ENCODE assay signal across 8 mouse cellular contexts in the genomic region with DNA sequence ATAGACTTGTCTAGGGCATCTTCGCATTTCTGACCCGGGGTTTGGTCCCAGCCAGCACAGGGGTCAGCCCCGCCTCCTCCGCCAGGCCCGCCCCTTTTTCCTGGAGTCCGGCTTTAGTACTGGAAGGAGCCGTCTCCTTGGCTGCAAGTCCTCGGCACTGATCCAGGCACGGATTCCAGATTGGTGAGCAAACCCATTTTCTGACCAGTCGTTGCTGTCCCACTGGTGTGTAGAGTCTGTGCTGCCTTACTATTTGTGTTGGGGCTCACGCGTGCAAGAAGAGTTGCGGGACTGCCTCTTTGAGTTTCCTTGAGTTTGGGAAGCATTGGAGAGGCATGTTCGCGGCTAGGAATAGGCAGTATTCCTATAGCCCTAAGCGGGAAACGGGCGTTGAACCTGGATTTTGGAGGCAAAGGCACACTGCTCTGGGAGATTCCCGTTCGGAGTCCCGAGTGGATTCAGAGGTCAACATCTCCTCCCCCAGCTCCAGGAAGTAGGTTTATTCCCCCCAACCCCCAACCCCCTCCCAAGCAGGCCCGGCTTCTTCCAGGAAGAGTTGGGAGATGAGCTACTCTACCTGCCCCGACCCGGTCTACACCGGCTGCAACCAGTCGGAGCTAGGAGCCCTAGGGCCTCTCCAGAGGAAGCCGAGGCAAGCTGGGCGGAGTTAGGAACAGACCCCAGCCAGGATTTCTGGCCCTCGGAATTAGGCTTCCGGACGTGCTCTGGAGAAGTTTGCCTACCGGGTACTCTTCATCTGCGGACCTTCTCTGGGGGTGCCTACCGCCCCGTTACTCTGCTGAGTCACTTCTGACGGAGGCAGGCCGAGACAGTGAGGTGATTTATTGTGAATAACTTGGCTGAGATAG. TPM values are rescaled to one million over a fixed set of nuclear protein-coding genes. Genes with fewer than 3 reads are reported as not detected.
DNase-seq lines count a peak whose midpoint lies in the region; ATAC-seq and TF ChIP-seq lines count a peak whose summit lies in the region.

A gene (plus strand): TSS at position 93 of the 869 bp plus-strand sequence.

- peak within 1 kb of the TSS; percentile 52 for H3K9ac ChIP-seq in liver, postnatal 0 days (replicated peaks)
- H3K9ac ChIP-seq in neural tube, embryonic 12.5 days, result 0 out of 2 replicates have a peak within 1 kb of the TSS, but pooled peaks have one; percentile 35

- TF ChIP-seq CTCF in liver, postnatal 0 days (IDR thresholded peaks at IDR 0.05; ENCODE audit: low read depth), result no peak

- peak; percentile 76 for ATAC-seq in liver, postnatal 0 days
- ATAC-seq in neural tube, embryonic 12.5 days (ENCODE audit: low FRiP score, low read depth), result peak; percentile 77

- peak within 1 kb of the TSS; percentile 51 for H3K4me3 ChIP-seq in liver, postnatal 0 days (ENCODE audit: low read depth, low read length)
- peak within 1 kb of the TSS; percentile 24 for H3K4me3 ChIP-seq in neural tube, embryonic 12.5 days

- peak; percentile 7 to 77 for DNase-seq in left cerebral cortex, postnatal 10 days (ENCODE audit: extremely low spot score in 1 of 2, low spot score in 2 of 2)
- no peak for DNase-seq in left cerebral cortex, adult 11 months (ENCODE audit: low spot score)
- DNase-seq in embryo, embryonic 11 days, result peak; percentile 75
- peak; percentile 91 to 92 for DNase-seq in heart, adult 18-20 months
- DNase-seq in kidney, adult 11 months, result peak; percentile 85
- DNase-seq in liver, postnatal 0 days, result peak; percentile 68
- peak; percentile 84 for DNase-seq in urinary bladder, postnatal 14 days (ENCODE audit: low spot score)

- TF ChIP-seq EP300 in liver, postnatal 0 days (IDR thresholded peaks at IDR 0.05; ENCODE audit: low read depth), result no peak

- intact Hi-C loops in left cerebral cortex, postnatal 10 days (cut with DNase I), result no loop called here

- H3K27ac ChIP-seq in liver, postnatal 0 days (ENCODE audit: low read depth), result peak within 1 kb of the TSS; percentile 34; the same call in 1 of the 2 replicates
- no peak within 1 kb of the TSS for H3K27ac ChIP-seq in neural tube, embryonic 12.5 days

- H3K36me3 ChIP-seq in liver, postnatal 0 days (replicated peaks; ENCODE audit: insufficient read depth, low read length), result no peaks in the 10 kb centered on the region
- no peaks in the 10 kb centered on the region for H3K36me3 ChIP-seq in neural tube, embryonic 12.5 days

- WGBS in liver, postnatal 0 days (ENCODE audit: insufficient replicate concordance), result 5% methylated on average over 37 of the region's 37 CpGs
- 1% methylated on average over 37 of the region's 37 CpGs for WGBS in neural tube, embryonic 12.5 days

- peaks cover 4% of the 10 kb centered on the region for H3K4me1 ChIP-seq in liver, postnatal 0 days (ENCODE audit: insufficient read depth)
- 0 out of 2 replicates have a peak, but pooled peaks cover 7% of the 10 kb centered on the region for H3K4me1 ChIP-seq in neural tube, embryonic 12.5 days

- no peaks in the 10 kb centered on the region for H3K9me3 ChIP-seq in liver, postnatal 0 days (ENCODE audit: low read length)
- H3K9me3 ChIP-seq in neural tube, embryonic 12.5 days, result no peaks in the 10 kb centered on the region

- H3K4me2 ChIP-seq in liver, postnatal 0 days (ENCODE audit: low read depth, low read length), result peak within 1 kb of the TSS; percentile 78
- peak within 1 kb of the TSS; percentile 62 for H3K4me2 ChIP-seq in neural tube, embryonic 12.5 days (replicated peaks)

- no peaks in the 10 kb centered on the region for H3K27me3 ChIP-seq in liver, postnatal 0 days (ENCODE audit: insufficient read depth, low read length)
- no peaks in the 10 kb centered on the region for H3K27me3 ChIP-seq in neural tube, embryonic 12.5 days (replicated peaks)

RNA-seq across cellular contexts. Expression of the gene that starts here (rescaled TPM):
- total RNA-seq in left cerebral cortex, postnatal 10 days (2021), result under 1 TPM; 0.63 to 0.75 TPM
- under 1 TPM; 0.30 to 0.67 TPM for total RNA-seq in heart, adult 18-20 months (2021)
- polyA plus RNA-seq in liver, postnatal 0 days (2015; fragmentation: Nextera tagmentation; extraction: Ambion mirVana), result 0.25 and 0.27 TPM in 2 replicates
- polyA plus RNA-seq in neural tube, embryonic 12.5 days (2016; fragmentation: Nextera tagmentation; extraction: Ambion mirVana), result 1.2 TPM in 2 replicates

Comparison
In these comparisons a context has a peak if more than half of its experiments do, and no peak if none do; other contexts are left out.
1. Peak in DNase-seq in left cerebral cortex, postnatal 10 days; RNA of the gene not detected or under 1 TPM.
2. Peak in DNase-seq in heart, adult 18-20 months; RNA of the gene not detected or under 1 TPM.
3. Peak in DNase-seq, ATAC-seq, H3K4me3 ChIP-seq, H3K27ac ChIP-seq, H3K9ac ChIP-seq and H3K4me2 ChIP-seq in liver, postnatal 0 days; RNA of the gene not detected or under 1 TPM.